Mouse (Mus musculus): ENCODE measurements around the gene Phf11c.
"Not testable (repeated sequence)": the region's sequence is repeated elsewhere in the genome, so short reads cannot be mapped to it uniquely, and the experiment has no call there.

Gene Phf11c

DNA sequence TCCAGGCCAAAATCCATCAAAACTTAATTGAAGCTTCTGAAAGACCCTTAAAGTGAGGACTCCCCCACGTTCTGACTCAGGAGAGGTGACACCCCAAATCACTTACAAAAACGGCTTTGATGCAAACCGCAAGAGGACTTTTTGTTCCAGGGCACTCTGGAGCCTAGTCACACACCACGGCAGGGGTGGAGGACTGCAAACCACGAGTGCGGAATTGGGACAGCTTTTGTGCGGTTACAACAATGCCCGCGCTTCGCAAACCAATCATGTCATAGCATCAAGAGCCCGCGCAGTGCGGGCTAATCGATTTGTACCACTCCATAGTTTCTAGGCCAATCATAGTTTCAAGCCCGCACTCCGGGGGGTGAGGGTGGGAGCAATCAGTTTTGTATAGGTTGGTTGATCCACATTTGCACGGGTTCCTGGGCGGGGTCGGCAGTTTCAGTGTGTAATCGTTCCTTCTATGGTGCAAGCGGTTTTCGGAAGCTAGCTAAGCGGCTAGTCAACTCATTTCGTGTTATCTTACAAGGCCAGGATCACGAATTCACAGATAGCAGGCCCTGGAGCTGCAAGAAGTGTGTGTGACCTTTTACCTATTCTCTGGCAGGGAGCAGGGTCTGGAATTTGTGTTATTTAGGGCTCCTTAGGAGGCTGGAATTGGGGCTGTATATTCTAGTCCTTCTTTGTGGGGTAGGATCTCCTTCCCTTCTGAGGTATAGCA lies 24.7 kb downstream of the Phf11c start:
- H3K36me3 ChIP-seq (ENCODE audit: control insufficient read depth, insufficient read depth, low read length, poor library complexity, severe bottlenecking) = no peaks in the 10 kb centered on the region
- no peak for DNase-seq (ENCODE audit: low read depth, low spot score)

DNA sequence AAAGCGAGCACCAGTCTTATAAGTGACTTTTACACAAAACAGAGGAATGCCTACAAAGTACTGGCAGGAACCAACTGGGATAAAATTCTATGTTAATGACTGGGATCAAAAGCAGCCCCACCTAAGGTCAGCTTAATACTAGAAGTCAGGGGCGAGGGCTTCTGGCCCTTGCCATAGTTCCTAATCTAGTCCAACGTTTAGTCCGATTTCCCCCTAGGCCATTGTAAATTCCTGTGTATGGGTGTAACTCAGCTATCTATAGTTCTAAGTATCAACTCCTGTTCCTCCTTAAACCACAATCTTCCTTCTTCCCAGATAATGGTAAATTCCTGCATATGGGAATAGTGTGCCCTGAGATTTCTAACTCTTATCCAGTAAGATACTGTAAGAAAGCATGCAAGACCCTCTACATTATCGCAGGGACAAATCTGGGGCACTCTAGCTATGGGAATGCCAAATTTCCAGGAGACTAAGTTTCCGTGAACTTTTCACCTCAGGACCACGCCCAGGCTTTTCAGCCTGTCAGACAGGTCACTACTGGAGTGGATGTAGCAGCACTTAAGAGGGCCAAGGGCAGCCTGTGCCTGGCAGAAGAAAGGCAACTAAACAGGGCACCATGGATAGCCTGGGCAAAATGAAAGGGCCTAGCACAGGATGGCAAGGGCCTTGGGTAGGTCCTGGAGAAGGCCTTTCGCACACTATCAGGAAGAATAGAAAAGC lies 28.6 kb downstream of the Phf11c start:
- H3K27me3 ChIP-seq (ENCODE audit: control insufficient read depth, insufficient read depth, low read length, poor library complexity, severe bottlenecking) = no peaks in the 10 kb centered on the region
- no peak for DNase-seq (ENCODE audit: low read depth, low spot score)
- no peaks in the 10 kb centered on the region for H3K36me3 ChIP-seq (ENCODE audit: control insufficient read depth, insufficient read depth, low read length, poor library complexity, severe bottlenecking)

More for the DNA sequence above, 24.7 kb downstream of the Phf11c start:
- no peaks in the 10 kb centered on the region for H3K27me3 ChIP-seq (ENCODE audit: control insufficient read depth, insufficient read depth, low read length, poor library complexity, severe bottlenecking)

DNA sequence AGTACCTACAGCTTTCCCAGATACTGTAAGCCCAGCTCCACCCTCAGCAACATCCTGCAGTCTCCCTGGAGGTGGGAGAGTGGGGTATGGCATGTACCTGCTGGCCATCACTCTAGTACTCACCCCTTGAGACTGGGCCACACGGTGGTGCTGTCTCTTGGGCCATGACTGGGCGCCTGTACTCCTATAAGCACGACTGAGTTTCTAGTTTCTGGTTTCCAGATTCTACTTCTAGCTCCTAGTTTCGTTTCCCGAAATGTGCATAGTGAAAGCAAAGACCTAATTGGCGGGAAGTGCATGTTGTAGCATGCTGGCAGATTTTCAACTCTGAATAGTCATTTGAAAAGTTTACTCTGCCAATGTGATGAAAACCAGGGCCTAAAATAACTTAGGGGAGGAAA lies 29.9 kb downstream of the Phf11c start, which contains the start of gene Phf11d:
TSS of gene Phf11d (minus strand) at position 227 of the 401 bp plus-strand sequence.
- Histone ChIP-seq H3K27me3 (ENCODE audit: control insufficient read depth, insufficient read depth, low read length, poor library complexity, severe bottlenecking) (no peaks in the 10 kb centered on the region), H3K36me3 (ENCODE audit: control insufficient read depth, insufficient read depth, low read length, poor library complexity, severe bottlenecking) (no peaks in the 10 kb centered on the region)
- peak; percentile 37 for DNase-seq (ENCODE audit: low read depth, low spot score)

DNA sequence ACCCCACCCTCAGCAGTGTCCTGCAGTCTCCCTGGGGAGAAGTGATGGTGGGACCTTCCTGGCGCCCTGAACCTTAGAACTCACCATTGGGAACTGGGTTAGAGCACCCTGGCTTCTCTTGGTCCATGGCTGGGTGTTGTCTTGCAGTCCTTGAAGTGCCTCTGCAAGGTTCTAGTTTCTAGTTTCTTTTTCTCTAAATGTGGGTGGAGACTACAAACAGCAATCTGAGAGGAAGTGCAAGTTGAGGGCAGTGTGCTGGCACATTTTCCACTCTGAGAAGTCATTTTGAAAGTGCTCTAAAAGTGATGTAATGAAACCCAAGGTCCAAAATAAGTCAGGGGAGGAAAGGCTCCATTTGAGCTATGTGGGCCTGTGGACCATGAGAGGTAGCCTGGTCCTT lies 54.0 kb downstream of the Phf11c start, which contains the start of gene Phf11b:
TSS of gene Phf11b (minus strand) at position 163 of the 400 bp plus-strand sequence.
- H3K27me3 ChIP-seq (ENCODE audit: control insufficient read depth, insufficient read depth, low read length, poor library complexity, severe bottlenecking); H3K36me3 ChIP-seq (ENCODE audit: control insufficient read depth, insufficient read depth, low read length, poor library complexity, severe bottlenecking): not testable (repeated sequence)
- peak; percentile 74 for DNase-seq (ENCODE audit: low read depth, low spot score)

DNA sequence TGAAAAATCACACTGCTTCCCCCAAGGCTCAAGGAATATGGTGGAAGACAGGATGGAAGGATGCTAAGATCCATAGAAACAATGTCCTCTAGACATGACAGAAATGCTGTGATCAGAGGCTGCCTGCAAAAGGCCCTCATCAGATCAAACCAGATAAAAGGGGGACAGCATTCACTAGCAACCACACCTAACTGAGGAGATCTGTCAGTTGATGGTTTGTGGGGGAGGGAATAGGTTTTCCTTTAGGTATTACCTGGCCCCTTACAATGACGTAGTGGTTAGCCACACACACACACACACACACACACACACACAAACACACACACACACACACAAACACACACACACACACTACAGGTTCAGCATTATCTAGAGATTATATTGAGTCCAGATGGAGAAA lies 55.6 kb downstream of the Phf11c start:
- DNase-seq (ENCODE audit: low read depth, low spot score) = no peak
- Histone ChIP-seq H3K36me3 (ENCODE audit: control insufficient read depth, insufficient read depth, low read length, poor library complexity, severe bottlenecking) (no peaks in the 10 kb centered on the region), H3K27me3 (ENCODE audit: control insufficient read depth, insufficient read depth, low read length, poor library complexity, severe bottlenecking) (no peaks in the 10 kb centered on the region)

DNA sequence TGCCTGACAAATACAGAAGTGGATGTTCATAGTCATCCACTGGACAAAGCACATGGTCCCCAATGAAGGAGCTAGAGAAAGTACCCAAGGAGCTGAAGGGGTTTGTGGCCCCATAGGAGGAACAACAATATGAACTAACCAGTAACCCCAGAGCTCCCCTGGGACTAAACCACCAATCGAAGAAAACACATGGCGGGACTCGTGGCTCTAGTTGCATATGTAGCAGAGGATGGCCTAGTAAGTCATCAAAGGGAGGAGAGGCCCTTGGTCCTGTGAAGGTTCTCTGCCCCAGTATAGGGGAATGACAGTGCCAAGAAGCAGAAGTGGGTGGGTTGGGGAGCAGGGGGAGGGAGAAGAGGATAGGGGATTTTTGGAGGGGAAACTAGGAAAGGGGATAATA lies 59.1 kb downstream of the Phf11c start:
- not testable (repeated sequence) for H3K36me3 ChIP-seq (ENCODE audit: control insufficient read depth, insufficient read depth, low read length, poor library complexity, severe bottlenecking); H3K27me3 ChIP-seq (ENCODE audit: control insufficient read depth, insufficient read depth, low read length, poor library complexity, severe bottlenecking)
- peak; percentile 27 for DNase-seq (ENCODE audit: low read depth, low spot score)

Data from splenic B cell, adult 2 months (primary cell).